Mouse (Mus musculus) CH12.LX (cell line): ENCODE results near the gene Hectd1. TPM values are rescaled to one million over a fixed set of nuclear protein-coding genes. Genes with fewer than 3 reads are reported as not detected.

Experiments
- DNase-seq: peaks from one replicate; pipeline ENCODE4 v3.0.0-alpha.2; 2013; ENCODE audit errors: extremely low read depth
- H3K27ac ChIP-seq: 2 replicates; pipeline ENCODE4 v1.5.1; 2012; ENCODE audit warnings: low read depth, mild to moderate bottlenecking, control low read depth, moderate library complexity; ENCODE audit not compliant: insufficient read depth
- H3K27me3 ChIP-seq: replicated peaks from 2 replicates; pipeline ENCODE3; 2012; ENCODE audit warnings: inconsistent platforms
- H3K36me3 ChIP-seq, 2 experiments: replicated peaks in 1 of 2; 2 replicates each; pipeline versions ENCODE3 to v1.6.1; 2012; ENCODE audit warnings: inconsistent platforms in 1 of 2, low read length in 1 of 2, mild to moderate bottlenecking in 1 of 2, mixed read lengths in 1 of 2, moderate library complexity in 1 of 2; ENCODE audit not compliant: control insufficient read depth in 1 of 2, insufficient read depth in 1 of 2
- H3K4me1 ChIP-seq, 2 experiments: 2 replicates each; pipeline ENCODE4 v1.6.1; 2012; ENCODE audit warnings: inconsistent platforms in 1 of 2, moderate library complexity in 1 of 2; ENCODE audit not compliant: insufficient read depth in 2 of 2, control insufficient read depth in 1 of 2
- H3K4me2 ChIP-seq: 2 replicates; pipeline ENCODE4 v1.6.1; 2012; ENCODE audit warnings: low read depth, mild to moderate bottlenecking, control low read depth; ENCODE audit not compliant: poor library complexity, insufficient read depth, severe bottlenecking
- H3K4me3 ChIP-seq, 3 experiments: fragments of 150-350 bp in 1 of 3; sonication (generic) in 1 of 3; replicated peaks in 1 of 3; 2 replicates each; pipeline versions ENCODE3 to v1.5.1; 2011 to 2012; ENCODE audit warnings: low read depth in 2 of 3, low read length in 2 of 3, mild to moderate bottlenecking in 2 of 3, moderate library complexity in 2 of 3, control low read depth in 1 of 3, improper control_type of control experiment in 1 of 3, inconsistent platforms in 1 of 3, mixed read lengths in 1 of 3; ENCODE audit not compliant: poor library complexity in 1 of 3
- H3K79me2 ChIP-seq: replicated peaks from 2 replicates; pipeline ENCODE4 v1.6.1; 2012; ENCODE audit warnings: mild to moderate bottlenecking, moderate library complexity; ENCODE audit not compliant: control insufficient read depth, poor library complexity, insufficient read depth, severe bottlenecking; ENCODE audit errors: extremely low read depth
- H3K9ac ChIP-seq: 2 replicates; pipeline ENCODE4 v1.6.1; 2012; ENCODE audit warnings: low read depth, mild to moderate bottlenecking, control low read depth, moderate library complexity; ENCODE audit not compliant: insufficient read depth
- H3K9me3 ChIP-seq: replicated peaks from 2 replicates; pipeline ENCODE3; 2012; ENCODE audit warnings: low read length, inconsistent platforms, mixed read lengths
- ETS1 ChIP-seq: conservative IDR thresholded peaks from 2 replicates; pipeline ENCODE4 v1.6.1; 2012; ENCODE audit warnings: low read depth, mild to moderate bottlenecking, inconsistent platforms, low read length, improper control_type of control experiment, moderate library complexity
- JUND ChIP-seq: conservative IDR thresholded peaks from 2 replicates; pipeline ENCODE4 v1.6.1; 2011; ENCODE audit warnings: low read depth, low read length, improper control_type of control experiment
- MAFK ChIP-seq: IDR thresholded peaks from 2 replicates; pipeline ENCODE4 v1.6.1; 2011; ENCODE audit warnings: low read length, improper control_type of control experiment; ENCODE audit not compliant: insufficient replicate concordance
- MAX ChIP-seq: IDR thresholded peaks from 2 replicates; pipeline ENCODE4 v1.6.1; 2011; ENCODE audit warnings: low read length, improper control_type of control experiment
- MEF2A ChIP-seq: IDR thresholded peaks from 2 replicates; pipeline ENCODE4 v1.6.1; 2014; ENCODE audit warnings: low read depth, mild to moderate bottlenecking, inconsistent platforms, low read length, improper control_type of control experiment, borderline replicate concordance
- MYC ChIP-seq: IDR thresholded peaks from 2 replicates; pipeline ENCODE4 v1.6.1; 2011; ENCODE audit warnings: low read depth, mild to moderate bottlenecking, improper control_type of control experiment, low read length
- NRF1 ChIP-seq: IDR thresholded peaks from 2 replicates; pipeline ENCODE4 v1.6.1; 2014; ENCODE audit warnings: low read depth, mild to moderate bottlenecking, inconsistent platforms, low read length, improper control_type of control experiment, moderate library complexity
- POLR2AphosphoS2 ChIP-seq: IDR thresholded peaks from 2 replicates; pipeline ENCODE4 v1.6.1; 2011; ENCODE audit warnings: low read depth, low read length, improper control_type of control experiment
- RCOR1 ChIP-seq: conservative IDR thresholded peaks from 2 replicates; pipeline ENCODE4 v1.6.1; 2012; ENCODE audit warnings: low read depth, mild to moderate bottlenecking, inconsistent platforms, low read length, improper control_type of control experiment
- SIN3A ChIP-seq: IDR thresholded peaks from 2 replicates; pipeline ENCODE4 v1.6.1; 2012; ENCODE audit warnings: low read length, improper control_type of control experiment, inconsistent platforms
- SMC3 ChIP-seq: IDR thresholded peaks from 2 replicates; pipeline ENCODE4 v1.6.1; 2011; ENCODE audit warnings: low read depth, low read length, improper control_type of control experiment
- TCF12 ChIP-seq: IDR thresholded peaks from 2 replicates; pipeline ENCODE4 v1.6.1; 2014; ENCODE audit warnings: low read depth, mild to moderate bottlenecking, inconsistent platforms, low read length, improper control_type of control experiment
- USF2 ChIP-seq: conservative IDR thresholded peaks from 2 replicates; pipeline ENCODE4 v1.6.1; 2011; ENCODE audit warnings: low read depth, low read length, improper control_type of control experiment
- ZMIZ1 ChIP-seq: IDR thresholded peaks from 2 replicates; pipeline ENCODE4 v1.6.1; 2012; ENCODE audit warnings: low read depth, mild to moderate bottlenecking, inconsistent platforms, low read length, improper control_type of control experiment
- dilution Hi-C: fragments of 300-500 bp; cut with MboI; formaldehyde crosslinking; loops from 2 replicates; pipeline ENCODE4 v1.14.3; 2020; ENCODE audit warnings: low sequenced_read_pairs; ENCODE audit not compliant: extremely low pct_unique_long_range_greater_than_20kb, extremely low pct_ligation_motif_present
- in situ Hi-C: fragments of 300-500 bp; cut with MboI; formaldehyde crosslinking; loops from 3 replicates; pipeline ENCODE4 v1.14.3; 2019; ENCODE audit warnings: low sequenced_read_pairs, low pct_ligation_motif_present, low pct_unique_long_range_greater_than_20kb, mixed read lengths
- polyA plus RNA-seq: library from polyadenylated mRNA; unstranded; fragments of >175 nt; gene quantifications from 2 replicates; pipeline ENCODE4 v1.2.1, GENCODE M21; 2012; ENCODE audit warnings: low read depth; ENCODE audit not compliant: insufficient read length
- total RNA-seq, 2 experiments: library from RNA; depleted of rRNA; stranded (reverse); fragments of 300-350 nt in 1 of 2; fragments of >200 nt in 1 of 2; gene quantifications; 2 replicates each; pipeline ENCODE4 v1.2.3; 2012 to 2014

Hectd1 gene
- total and polyA plus RNA-seq, 3 experiments = 36.2 to 42.3 (median 41.4) TPM

DNA sequence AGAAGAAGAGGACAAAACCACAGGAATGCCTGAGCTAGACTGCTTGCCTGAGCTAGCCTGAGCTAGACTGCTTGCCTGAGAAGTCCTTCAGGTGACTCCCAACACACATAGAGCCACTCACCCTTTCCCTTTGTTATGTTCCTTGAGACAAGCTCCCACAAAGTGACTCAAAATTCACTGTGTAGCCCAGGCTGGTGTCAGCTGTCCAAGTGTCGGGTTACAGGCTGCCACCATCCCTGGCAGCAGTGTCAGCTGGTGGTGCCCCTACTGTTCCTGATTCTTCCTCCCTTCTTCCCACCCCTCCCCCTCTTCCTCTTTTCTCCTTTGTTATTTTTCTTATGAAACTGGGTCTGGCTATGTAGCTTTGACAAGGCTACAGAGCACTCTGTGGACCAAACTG lies 125.5 kb downstream of the Hectd1 start:
- DNase-seq = peak; percentile 26
- Histone ChIP-seq H3K4me1 (peaks cover 4 to 13% of the 10 kb centered on the region in 2 experiments; a peak in 2 of 4 replicates), H3K4me2 (no peak overlapping the region), H3K9me3 (peaks cover 4% of the 10 kb centered on the region), H3K36me3 (peaks cover 0 to 5% of the 10 kb centered on the region in 2 experiments), H3K27ac (no peak overlapping the region), H3K79me2 (no peaks in the 10 kb centered on the region), H3K27me3 (no peaks in the 10 kb centered on the region), H3K9ac (no peak overlapping the region)
- in situ Hi-C loops = no loop called here
- dilution Hi-C loops = no loop called here
- TF ChIP-seq SIN3A (no peak), ETS1 (peak; percentile 16; the same call in 1 of the 2 replicates)
- TF ChIP-seq, all 38 proteins: peak for 1
- H3K4me3 ChIP-seq = no peak overlapping the region

DNA sequence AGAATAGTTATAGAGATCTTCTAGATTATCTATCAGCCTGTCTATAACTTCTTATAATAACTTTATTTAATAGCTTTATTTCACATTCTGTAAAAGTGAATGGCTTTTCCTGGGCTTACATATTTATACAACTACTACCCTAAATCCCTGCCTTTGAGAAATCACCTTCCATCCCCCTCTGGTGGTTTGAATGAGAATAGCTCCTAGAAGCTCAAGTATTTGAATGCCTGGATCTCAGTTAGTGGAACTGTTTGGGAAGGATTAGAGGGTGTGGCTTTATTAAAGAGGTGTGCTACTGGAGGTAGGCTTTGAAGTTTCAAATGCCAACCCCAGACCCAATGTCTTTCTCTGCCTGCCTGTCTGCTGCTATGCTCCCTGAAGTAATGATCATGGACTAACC lies 127.6 kb downstream of the Hectd1 start:
- peaks cover 4% of the 10 kb centered on the region for H3K9me3 ChIP-seq
- TF ChIP-seq USF2 (no peak), NRF1 (no peak), SMC3 (no peak), TCF12 (no peak), ZMIZ1 (no peak), JUND (no peak), POLR2AphosphoS2 (no peak), MEF2A (no peak), RCOR1 (no peak)
- H3K27ac ChIP-seq = no peak overlapping the region
- H3K27me3 ChIP-seq = no peaks in the 10 kb centered on the region
- H3K4me3 ChIP-seq = no peak overlapping the region
- no peak overlapping the region for H3K9ac ChIP-seq
- H3K4me1 ChIP-seq = peaks cover 4 to 13% of the 10 kb centered on the region in 2 experiments; a peak in 2 of 4 replicates
- dilution Hi-C loops (no loop called here), in situ Hi-C loops (no loop called here)
- peaks cover 0 to 5% of the 10 kb centered on the region in 2 experiments for H3K36me3 ChIP-seq
- no peaks in the 10 kb centered on the region for H3K79me2 ChIP-seq
- no peak overlapping the region for H3K4me2 ChIP-seq
- DNase-seq = no peak

DNA sequence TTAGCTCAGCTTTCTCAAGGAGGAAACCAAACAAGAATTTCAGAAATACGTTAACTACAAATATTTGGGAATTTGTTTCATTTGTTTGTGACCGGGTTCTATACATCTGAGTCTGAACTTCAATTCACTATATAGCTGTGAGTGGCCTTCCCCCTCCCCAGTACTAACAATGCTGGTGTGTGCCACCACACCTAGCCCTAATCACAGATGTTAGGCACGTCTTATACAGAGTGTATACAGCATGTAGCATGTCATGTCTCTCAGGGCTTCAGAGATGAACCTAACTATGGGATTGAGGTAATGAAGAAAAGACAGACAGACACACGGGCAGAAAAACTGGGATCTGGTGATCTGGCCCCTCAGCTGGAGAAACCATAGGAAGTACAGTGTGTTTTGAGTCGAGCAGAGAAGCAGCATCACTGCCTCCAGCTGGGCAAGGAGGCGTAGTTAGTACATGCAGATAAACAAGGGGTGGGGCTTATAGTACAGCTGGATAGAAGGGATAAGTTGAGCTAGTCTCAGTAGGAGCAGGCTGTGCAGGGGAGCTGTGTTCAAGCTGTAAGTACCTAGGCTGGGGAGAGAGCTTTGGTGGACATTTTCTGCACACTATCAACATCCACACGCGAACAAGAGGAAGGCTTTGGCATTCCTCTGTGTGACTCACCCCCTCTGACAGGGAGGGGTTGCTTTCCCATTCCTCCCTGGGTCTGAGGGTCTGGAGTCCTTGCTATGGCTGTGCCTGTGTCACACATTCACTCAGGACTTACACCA lies 129.5 kb downstream of the Hectd1 start:
- TF ChIP-seq MYC = no peak
- TF ChIP-seq MAX = no peak
- TF ChIP-seq MAFK = no peak
- TF ChIP-seq, all 38 proteins: peak for 0
- H3K9ac ChIP-seq = no peak overlapping the region
- dilution Hi-C loops = no loop called here
- no peaks in the 10 kb centered on the region for H3K27me3 ChIP-seq
- H3K79me2 ChIP-seq = no peaks in the 10 kb centered on the region
- in situ Hi-C loops = no loop called here
- H3K4me2 ChIP-seq = no peak overlapping the region
- no peaks in the 10 kb centered on the region for H3K36me3 ChIP-seq
- H3K27ac ChIP-seq = no peak overlapping the region
- no peak overlapping the region for H3K4me3 ChIP-seq
- H3K4me1 ChIP-seq = peaks cover 2 to 13% of the 10 kb centered on the region in 2 experiments; a peak in 2 of 4 replicates
- peaks cover 4% of the 10 kb centered on the region for H3K9me3 ChIP-seq
- DNase-seq = no peak
